Mouse (Mus musculus): ENCODE measurements at regions not wholly inside any gene's neighbourhood (a gene's known extent, or its start where the extent isn't known, plus 50 kb on each side); places are given as distances from the start of the nearest gene placed in this dataset.

- TF ChIP-seq CTCF (IDR thresholded peaks at IDR 0.05; ENCODE audit: low read depth, low read length), result no peak
- no peak for TF ChIP-seq POLR2A (IDR thresholded peaks at IDR 0.05; ENCODE audit: extremely low read depth, insufficient read depth, low read length)
These were observed 252.9 kb downstream of the Eipr1 start for GRCm38 (mm10) chr12:29004504-29004903.

Data from liver, adult 2 months (tissue).